Mouse (Mus musculus) CH12.LX (cell line): ENCODE measurements around the gene Casp8ap2. TPM values are rescaled to one million over a fixed set of nuclear protein-coding genes. Genes with fewer than 3 reads are reported as not detected.

Source experiments
- DNase-seq: peaks from one replicate; pipeline ENCODE4 v3.0.0-alpha.2; 2013; ENCODE audit errors: extremely low read depth
- H3K27ac ChIP-seq: 2 replicates; pipeline ENCODE4 v1.5.1; 2012; ENCODE audit warnings: low read depth, mild to moderate bottlenecking, control low read depth, moderate library complexity; ENCODE audit not compliant: insufficient read depth
- H3K27me3 ChIP-seq: replicated peaks from 2 replicates; pipeline ENCODE3; 2012; ENCODE audit warnings: inconsistent platforms
- H3K36me3 ChIP-seq, 2 experiments: replicated peaks in 1 of 2; 2 replicates each; pipeline versions ENCODE3 to v1.6.1; 2012; ENCODE audit warnings: inconsistent platforms in 1 of 2, low read length in 1 of 2, mild to moderate bottlenecking in 1 of 2, mixed read lengths in 1 of 2, moderate library complexity in 1 of 2; ENCODE audit not compliant: control insufficient read depth in 1 of 2, insufficient read depth in 1 of 2
- H3K4me1 ChIP-seq, 2 experiments: 2 replicates each; pipeline ENCODE4 v1.6.1; 2012; ENCODE audit warnings: inconsistent platforms in 1 of 2, moderate library complexity in 1 of 2; ENCODE audit not compliant: insufficient read depth in 2 of 2, control insufficient read depth in 1 of 2
- H3K4me2 ChIP-seq: 2 replicates; pipeline ENCODE4 v1.6.1; 2012; ENCODE audit warnings: low read depth, mild to moderate bottlenecking, control low read depth; ENCODE audit not compliant: poor library complexity, insufficient read depth, severe bottlenecking
- H3K4me3 ChIP-seq, 3 experiments: fragments of 150-350 bp in 1 of 3; sonication (generic) in 1 of 3; replicated peaks in 1 of 3; 2 replicates each; pipeline versions ENCODE3 to v1.5.1; 2011 to 2012; ENCODE audit warnings: low read depth in 2 of 3, low read length in 2 of 3, mild to moderate bottlenecking in 2 of 3, moderate library complexity in 2 of 3, control low read depth in 1 of 3, improper control_type of control experiment in 1 of 3, inconsistent platforms in 1 of 3, mixed read lengths in 1 of 3; ENCODE audit not compliant: poor library complexity in 1 of 3
- H3K79me2 ChIP-seq: replicated peaks from 2 replicates; pipeline ENCODE4 v1.6.1; 2012; ENCODE audit warnings: mild to moderate bottlenecking, moderate library complexity; ENCODE audit not compliant: control insufficient read depth, poor library complexity, insufficient read depth, severe bottlenecking; ENCODE audit errors: extremely low read depth
- H3K9ac ChIP-seq: 2 replicates; pipeline ENCODE4 v1.6.1; 2012; ENCODE audit warnings: low read depth, mild to moderate bottlenecking, control low read depth, moderate library complexity; ENCODE audit not compliant: insufficient read depth
- H3K9me3 ChIP-seq: replicated peaks from 2 replicates; pipeline ENCODE3; 2012; ENCODE audit warnings: low read length, inconsistent platforms, mixed read lengths
- CHD1 ChIP-seq: IDR thresholded peaks from 2 replicates; pipeline ENCODE4 v1.6.1; 2012; ENCODE audit warnings: low read depth, low read length, improper control_type of control experiment, inconsistent platforms
- CHD2 ChIP-seq: IDR thresholded peaks from 2 replicates; pipeline ENCODE4 v1.6.1; 2011; ENCODE audit warnings: low read length, improper control_type of control experiment
- CTCF ChIP-seq, 2 experiments: IDR thresholded peaks in 1 of 2; conservative IDR thresholded peaks in 1 of 2; 2 replicates each; pipeline ENCODE4 v1.5.1; 2011 to 2012; ENCODE audit warnings: low read depth in 2 of 2, low read length in 2 of 2, improper control_type of control experiment in 1 of 2, inconsistent platforms in 1 of 2, mild to moderate bottlenecking in 1 of 2, moderate library complexity in 1 of 2
- EP300 ChIP-seq: IDR thresholded peaks from 2 replicates; pipeline ENCODE4 v1.6.1; 2011; ENCODE audit warnings: low read length, improper control_type of control experiment
- HCFC1 ChIP-seq: IDR thresholded peaks from 2 replicates; pipeline ENCODE4 v1.6.1; 2012; ENCODE audit warnings: low read depth, mild to moderate bottlenecking, inconsistent platforms, low read length, improper control_type of control experiment
- IRF4 ChIP-seq: IDR thresholded peaks from 2 replicates; pipeline ENCODE4 v1.6.1; 2014; ENCODE audit warnings: low read depth, mild to moderate bottlenecking, inconsistent platforms, low read length, improper control_type of control experiment
- JUN ChIP-seq: IDR thresholded peaks from 2 replicates; pipeline ENCODE4 v1.6.1; 2011; ENCODE audit warnings: low read depth, mild to moderate bottlenecking, low read length, improper control_type of control experiment, moderate library complexity; ENCODE audit not compliant: insufficient read depth
- KAT2A ChIP-seq: IDR thresholded peaks from 2 replicates; pipeline ENCODE4 v1.6.1; 2012; ENCODE audit warnings: low read length, improper control_type of control experiment, inconsistent platforms; ENCODE audit not compliant: insufficient replicate concordance
- MAFK ChIP-seq: IDR thresholded peaks from 2 replicates; pipeline ENCODE4 v1.6.1; 2011; ENCODE audit warnings: low read length, improper control_type of control experiment; ENCODE audit not compliant: insufficient replicate concordance
- MAX ChIP-seq: IDR thresholded peaks from 2 replicates; pipeline ENCODE4 v1.6.1; 2011; ENCODE audit warnings: low read length, improper control_type of control experiment
- NELFE ChIP-seq: IDR thresholded peaks from 2 replicates; pipeline ENCODE4 v1.6.1; 2011; ENCODE audit warnings: low read depth, low read length, improper control_type of control experiment
- PAX5 ChIP-seq: IDR thresholded peaks from 2 replicates; pipeline ENCODE4 v1.6.1; 2012; ENCODE audit warnings: low read length, inconsistent platforms, mixed read lengths
- POLR2A ChIP-seq: IDR thresholded peaks from 2 replicates; pipeline ENCODE4 v1.6.1; 2011; ENCODE audit warnings: low read depth, mild to moderate bottlenecking, improper control_type of control experiment, low read length
- RAD21 ChIP-seq: IDR thresholded peaks from 2 replicates; pipeline ENCODE4 v1.6.1; 2011; ENCODE audit warnings: low read depth, mild to moderate bottlenecking, low read length, improper control_type of control experiment, moderate library complexity
- RCOR1 ChIP-seq: conservative IDR thresholded peaks from 2 replicates; pipeline ENCODE4 v1.6.1; 2012; ENCODE audit warnings: low read depth, mild to moderate bottlenecking, inconsistent platforms, low read length, improper control_type of control experiment
- SIN3A ChIP-seq: IDR thresholded peaks from 2 replicates; pipeline ENCODE4 v1.6.1; 2012; ENCODE audit warnings: low read length, improper control_type of control experiment, inconsistent platforms
- SMC3 ChIP-seq: IDR thresholded peaks from 2 replicates; pipeline ENCODE4 v1.6.1; 2011; ENCODE audit warnings: low read depth, low read length, improper control_type of control experiment
- USF2 ChIP-seq: conservative IDR thresholded peaks from 2 replicates; pipeline ENCODE4 v1.6.1; 2011; ENCODE audit warnings: low read depth, low read length, improper control_type of control experiment
- ZC3H11A ChIP-seq: IDR thresholded peaks from 2 replicates; pipeline ENCODE4 v1.6.1; 2012; ENCODE audit warnings: low read depth, mild to moderate bottlenecking, inconsistent platforms, low read length, improper control_type of control experiment
- ZKSCAN1 ChIP-seq: IDR thresholded peaks from 2 replicates; pipeline ENCODE4 v1.6.1; 2012; ENCODE audit warnings: low read depth, inconsistent platforms, low read length, improper control_type of control experiment, borderline replicate concordance
- dilution Hi-C: fragments of 300-500 bp; cut with MboI; formaldehyde crosslinking; loops from 2 replicates; pipeline ENCODE4 v1.14.3; 2020; ENCODE audit warnings: low sequenced_read_pairs; ENCODE audit not compliant: extremely low pct_unique_long_range_greater_than_20kb, extremely low pct_ligation_motif_present
- in situ Hi-C: fragments of 300-500 bp; cut with MboI; formaldehyde crosslinking; loops from 3 replicates; pipeline ENCODE4 v1.14.3; 2019; ENCODE audit warnings: low sequenced_read_pairs, low pct_ligation_motif_present, low pct_unique_long_range_greater_than_20kb, mixed read lengths
- polyA plus RNA-seq: library from polyadenylated mRNA; unstranded; fragments of >175 nt; gene quantifications from 2 replicates; pipeline ENCODE4 v1.2.1, GENCODE M21; 2012; ENCODE audit warnings: low read depth; ENCODE audit not compliant: insufficient read length
- total RNA-seq, 2 experiments: library from RNA; depleted of rRNA; stranded (reverse); fragments of 300-350 nt in 1 of 2; fragments of >200 nt in 1 of 2; gene quantifications; 2 replicates each; pipeline ENCODE4 v1.2.3; 2012 to 2014

Casp8ap2 gene
- total and polyA plus RNA-seq, 3 experiments: 26.3 to 43.4 (median 27.2) TPM

- no peak for TF ChIP-seq CHD2
- TF ChIP-seq NELFE: no peak
- no peak for TF ChIP-seq KAT2A
- TF ChIP-seq USF2: no peak
- TF ChIP-seq MAFK: no peak
- TF ChIP-seq JUN: no peak
- TF ChIP-seq SIN3A: no peak
- Histone ChIP-seq H3K9ac (no peak overlapping the region), H3K4me3 (no peak overlapping the region), H3K4me1 (peaks cover 11 to 24% of the 10 kb centered on the region in 2 experiments), H3K79me2 (no peaks in the 10 kb centered on the region), H3K36me3 (no peaks in the 10 kb centered on the region), H3K4me2 (no peak overlapping the region), H3K27me3 (no peaks in the 10 kb centered on the region), H3K9me3 (no peaks in the 10 kb centered on the region), H3K27ac (no peak overlapping the region)
- dilution Hi-C loops (no loop called here), in situ Hi-C loops (loop anchor here (10.0 kb wide), 1 partner anchor 531 kb away; no protein-coding TSS in a partner anchor)
- no peak for DNase-seq
These were observed 31.1 kb upstream of the Casp8ap2 start for GRCm38 (mm10) chr4:32584181-32584580.

DNA sequence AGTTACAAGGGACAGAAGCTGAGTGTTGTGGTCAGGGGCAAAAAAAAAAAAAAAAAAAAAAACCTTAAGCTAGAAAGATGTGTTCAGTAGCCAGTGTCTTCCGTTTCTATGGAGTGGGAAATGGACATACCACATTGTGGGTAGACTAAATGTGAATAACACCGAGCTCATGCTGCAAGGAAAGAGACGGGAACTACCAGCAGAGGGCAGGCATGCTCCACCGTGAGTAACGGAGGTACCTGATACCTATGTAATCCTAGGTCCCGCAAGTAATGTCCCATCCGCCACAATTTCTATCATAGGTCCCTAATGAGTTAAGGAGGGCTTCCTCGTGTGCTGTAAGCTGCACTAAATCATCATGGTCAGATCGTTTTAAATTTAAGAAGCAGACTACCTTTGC lies 28.7 kb upstream of the Casp8ap2 start:
- Histone ChIP-seq H3K36me3 (no peaks in the 10 kb centered on the region), H3K9ac (peak overlapping the region; percentile 3; the same call in 1 of the 2 replicates), H3K27me3 (no peaks in the 10 kb centered on the region), H3K9me3 (no peaks in the 10 kb centered on the region), H3K27ac (no peak overlapping the region), H3K4me3 (peak overlapping the region in 2 of 3 experiments; percentile 9 to 24), H3K4me1 (peaks cover 8 to 17% of the 10 kb centered on the region in 2 experiments), H3K4me2 (peak overlapping the region; percentile 51), H3K79me2 (no peaks in the 10 kb centered on the region)
- dilution Hi-C loops (no loop called here), in situ Hi-C loops (loop anchor here (10.0 kb wide), 1 partner anchor 528 kb away; no protein-coding TSS in a partner anchor)
- peak; percentile 82 for DNase-seq
- TF ChIP-seq IRF4 (peak; percentile 60; the same call in 1 of the 2 replicates), POLR2A (no peak), MAFK (no peak), ZC3H11A (peak; percentile 34), KAT2A (no peak), HCFC1 (0 out of 2 replicates have a peak, but pooled peaks have one; percentile 11), CTCF (conservative IDR thresholded peaks at IDR 0.05 in 1 of 2, IDR thresholded peaks at IDR 0.05 in 1 of 2; ENCODE audit: low read depth in 2 of 2, low read length in 2 of 2) (peak; percentile 89 to 91), ZKSCAN1 (no peak), RAD21 (peak; percentile 93), RCOR1 (no peak), JUN (no peak), EP300 (no peak), CHD1 (no peak), PAX5 (no peak), MAX (no peak), SMC3 (peak; percentile 79)
